Mouse (Mus musculus) neural tube, embryonic 10.5 days (tissue): ENCODE results near the gene Mettl15.

Experiments
- DNase-seq: peaks from one replicate; pipeline ENCODE4 v3.0.0-alpha.2; 2017; ENCODE audit warnings: low spot score; ENCODE audit errors: extremely low spot score

Mettl15 gene

DNA sequence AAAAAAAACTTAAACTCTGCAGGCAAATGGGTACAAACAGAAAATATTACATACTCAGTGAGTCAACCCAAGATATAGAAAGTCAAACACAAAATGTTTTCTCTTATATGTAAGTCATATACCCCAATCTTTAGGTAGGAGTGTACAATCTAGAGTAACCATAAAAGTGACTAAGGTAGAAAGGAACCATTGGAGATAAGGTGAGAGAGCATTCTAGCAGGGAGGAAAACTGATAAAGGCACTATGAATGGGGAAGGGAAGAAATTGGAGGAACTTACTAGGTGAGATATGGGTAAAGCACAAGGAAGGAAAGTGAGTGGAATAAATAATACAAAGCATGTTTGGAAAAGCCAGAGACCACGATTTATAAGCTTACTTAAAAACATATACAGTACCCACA lies 122.0 kb downstream of the Mettl15 start:
- no peak for DNase-seq

DNA sequence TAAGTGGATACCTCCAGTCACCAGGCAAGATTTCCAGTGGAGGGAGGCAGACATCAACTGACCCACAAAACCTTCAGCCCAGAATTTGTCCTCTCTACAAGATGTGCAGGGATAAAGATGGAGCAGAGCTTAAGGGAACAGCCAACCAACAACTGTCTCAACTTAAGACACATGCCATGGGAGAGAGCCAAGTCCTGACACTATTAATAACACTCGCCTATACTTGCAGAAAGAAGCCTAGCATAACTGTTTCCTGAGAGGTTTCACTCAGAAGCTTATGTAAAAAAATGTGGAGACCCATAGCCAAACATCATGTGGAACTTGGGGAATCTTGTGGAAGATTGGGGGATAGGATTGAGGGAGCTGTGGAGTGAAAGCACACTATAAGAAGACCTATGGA lies 124.4 kb downstream of the Mettl15 start:
- DNase-seq = no peak

DNA sequence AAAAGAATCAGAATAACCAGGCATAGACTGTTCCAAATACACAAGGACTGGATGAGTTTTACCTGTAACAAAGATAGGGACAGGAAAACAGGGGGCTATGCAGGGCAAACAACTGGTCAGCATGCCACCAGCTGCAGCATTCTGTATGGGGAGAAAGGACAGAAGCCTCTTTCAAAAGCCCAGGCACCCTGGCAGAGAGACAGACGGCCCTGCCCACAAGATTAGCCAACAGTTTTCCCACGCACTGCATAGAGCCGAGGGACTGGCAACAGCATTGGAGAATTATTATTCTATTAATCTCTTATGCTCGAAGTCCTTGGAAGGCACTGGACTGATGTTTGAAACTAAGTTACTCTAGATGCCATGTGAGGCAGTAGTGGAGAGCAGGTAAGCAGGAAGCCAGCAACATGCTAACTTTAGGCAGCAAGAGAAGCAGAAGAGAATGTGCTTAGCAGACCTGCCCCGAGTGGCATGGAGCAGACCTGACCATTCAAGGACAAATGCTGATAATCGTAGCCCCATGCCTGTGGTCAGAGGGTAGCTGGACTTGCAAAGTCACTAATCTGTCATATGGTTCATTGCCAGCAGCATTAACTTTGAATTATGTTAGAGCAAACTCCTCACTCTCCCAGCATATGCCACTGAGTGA lies 127.0 kb downstream of the Mettl15 start:
- DNase-seq = no peak

DNA sequence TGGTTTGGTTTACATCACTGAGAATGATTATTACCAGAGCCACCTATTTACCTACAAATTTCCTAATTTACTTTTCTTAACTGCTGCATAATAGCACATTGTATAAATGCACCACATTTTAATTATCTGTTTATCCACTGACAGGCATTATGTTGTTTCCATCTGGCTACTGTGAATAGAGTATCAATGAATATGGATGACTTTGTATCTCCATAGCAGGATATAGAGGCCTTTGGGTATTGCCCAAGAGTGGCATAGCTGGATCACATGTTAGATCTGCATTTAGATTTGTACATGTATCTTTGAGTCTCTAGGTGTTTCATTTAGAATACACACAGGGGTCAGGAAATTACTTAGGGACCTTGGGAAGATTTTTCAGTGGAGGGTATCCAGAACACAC lies 133.3 kb downstream of the Mettl15 start:
- no peak for DNase-seq

DNA sequence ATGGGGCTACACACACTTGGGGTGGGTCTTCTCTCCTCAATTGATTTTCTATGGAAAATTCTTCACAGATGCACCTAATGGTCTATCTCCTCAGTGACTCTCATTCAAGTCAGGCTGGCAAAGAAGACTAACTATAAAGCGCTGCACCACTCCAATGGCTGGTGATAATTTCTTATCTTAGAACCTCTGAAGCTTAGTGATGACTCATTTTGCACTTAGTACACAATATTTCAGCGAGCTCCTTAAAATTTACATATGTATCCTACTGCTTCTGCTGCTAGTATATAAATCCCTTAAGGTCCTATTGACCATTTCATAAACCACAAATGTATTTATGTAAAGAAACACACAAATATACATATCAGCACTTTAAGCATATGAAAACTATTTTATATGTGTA lies 136.1 kb downstream of the Mettl15 start:
- no peak for DNase-seq

DNA sequence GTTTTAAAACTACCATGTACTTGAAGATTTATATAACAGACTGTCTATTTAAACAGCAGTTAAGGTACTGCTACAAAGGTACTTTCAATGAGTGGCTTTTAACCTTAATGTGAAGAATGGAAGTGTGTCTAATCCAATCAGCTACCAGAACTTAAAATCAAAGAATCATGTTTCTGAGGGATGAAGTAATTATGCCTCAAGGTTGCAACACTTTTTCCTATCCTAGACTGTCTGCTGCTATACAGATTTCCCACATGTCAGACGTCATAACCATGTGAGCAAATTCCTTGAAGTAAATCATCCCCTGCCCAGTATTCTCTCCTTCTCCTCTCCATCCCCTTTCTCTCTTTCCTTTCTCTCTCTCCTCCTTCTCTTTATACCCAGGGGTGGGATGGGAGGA lies 140.2 kb downstream of the Mettl15 start:
- DNase-seq = no peak

DNA sequence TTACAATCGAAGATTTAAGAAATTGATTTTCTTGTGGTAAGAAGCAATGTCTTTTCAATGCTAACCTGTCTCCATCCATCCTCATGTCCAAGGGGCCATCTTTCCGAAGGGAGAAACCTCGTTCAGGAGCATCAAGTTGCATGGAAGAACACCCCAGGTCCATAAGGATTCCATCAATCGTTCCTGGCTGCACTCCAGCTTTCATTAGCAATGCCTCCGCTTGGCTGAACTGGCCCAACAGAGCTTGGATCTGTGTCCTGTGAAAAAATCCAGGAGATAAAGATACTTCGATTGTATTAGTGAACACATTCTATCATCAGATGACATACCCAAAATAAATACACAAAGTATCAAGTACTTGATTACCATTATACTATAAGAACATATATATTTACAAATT lies 143.3 kb downstream of the Mettl15 start:
- no peak for DNase-seq

DNA sequence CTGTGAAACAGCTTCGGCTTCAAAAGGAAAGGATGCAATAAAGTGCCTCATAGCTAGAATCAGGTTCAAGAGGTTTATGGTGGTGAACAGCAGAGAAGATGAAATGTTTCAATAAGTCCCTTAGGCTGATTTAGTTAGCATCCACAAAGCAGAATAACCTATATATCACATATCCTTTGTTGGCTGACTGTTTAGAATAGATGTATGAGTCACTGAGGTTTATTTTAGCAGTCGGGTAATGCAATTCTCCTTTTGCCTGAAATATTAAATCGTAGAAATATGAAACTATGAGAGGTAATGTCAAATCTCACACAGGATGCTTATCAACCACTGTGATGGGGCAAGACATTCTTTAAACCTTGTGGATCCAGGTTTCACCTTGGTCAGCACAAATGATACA lies 149.8 kb downstream of the Mettl15 start:
- DNase-seq = no peak

DNA sequence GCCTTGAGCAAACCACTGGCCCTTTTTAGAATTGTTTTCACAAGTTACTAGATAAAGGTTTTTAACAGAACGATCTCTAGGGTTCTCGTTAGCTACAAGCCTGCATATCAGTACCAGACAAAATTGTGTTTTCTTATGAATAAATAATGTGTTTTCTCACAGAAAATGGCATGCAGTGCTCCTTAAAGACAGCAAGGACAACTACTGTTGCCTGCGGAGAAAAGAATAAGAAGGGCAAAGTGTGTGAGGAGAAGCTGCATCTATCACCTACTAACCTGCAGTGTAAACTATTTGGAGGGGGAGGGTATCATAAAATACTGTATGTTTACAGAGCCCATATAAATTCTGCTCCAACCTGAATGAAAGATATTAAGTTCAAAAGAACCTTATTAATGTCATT lies 150.6 kb downstream of the Mettl15 start:
- no peak for DNase-seq

DNA sequence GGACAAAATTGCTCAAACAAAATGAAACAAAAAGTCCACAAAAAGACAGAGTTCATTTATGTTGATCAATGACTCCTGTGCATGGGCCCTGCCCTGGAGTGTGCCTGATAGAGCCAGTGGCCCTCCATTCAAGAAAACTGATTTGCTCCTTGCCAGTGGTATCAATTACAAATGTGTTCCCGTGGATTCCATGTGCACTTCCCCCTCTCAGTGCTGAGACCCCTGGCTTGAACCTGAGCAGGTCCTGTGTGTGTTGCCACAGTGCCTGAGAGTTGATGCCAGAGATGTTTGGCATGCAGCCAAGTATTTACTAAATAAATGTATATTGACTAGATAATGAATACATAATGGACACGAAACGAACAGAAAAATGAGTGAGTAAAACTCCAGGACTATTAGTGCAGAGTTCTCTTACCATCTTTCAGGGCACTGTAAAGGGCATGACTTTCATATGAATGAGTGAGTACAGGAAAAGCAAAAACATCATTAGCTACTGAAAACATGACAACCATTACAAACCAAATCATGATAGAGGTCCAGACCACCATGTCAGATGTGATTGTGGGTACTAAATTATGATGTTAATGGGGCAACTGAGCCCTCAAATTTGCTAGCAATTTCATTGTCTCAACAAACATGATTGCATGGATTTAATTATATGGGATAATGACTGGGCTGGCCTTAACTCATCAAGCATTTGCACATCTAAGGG lies 174.6 kb downstream of the Mettl15 start:
- no peak for DNase-seq

DNA sequence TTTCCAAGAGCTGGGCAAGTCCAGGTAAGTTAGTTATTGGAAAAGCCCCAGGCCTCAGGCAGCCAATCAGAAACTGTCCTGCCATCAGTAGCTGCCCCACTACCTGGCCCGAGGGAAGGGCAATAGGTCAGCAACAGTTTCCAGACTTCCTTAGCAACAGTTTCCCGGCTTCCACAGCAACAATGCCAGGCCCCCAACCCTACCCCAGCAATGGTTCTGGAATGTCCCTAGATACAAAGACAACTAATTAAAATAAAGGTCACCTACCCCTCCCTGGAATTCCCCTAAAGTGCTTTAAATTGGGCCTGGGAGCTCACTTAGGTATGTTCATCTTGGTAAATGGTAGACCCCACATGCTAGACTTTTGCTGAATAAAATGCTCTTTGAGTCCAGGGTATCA lies 230.9 kb downstream of the Mettl15 start:
- no peak for DNase-seq
